Mouse (Mus musculus): ENCODE results near the gene Cacna1i. TPM values are rescaled to one million over a fixed set of nuclear protein-coding genes. Genes with fewer than 3 reads are reported as not detected.

The Cacna1i gene
- polyA plus RNA-seq, 1 experiment: 0.30 TPM

- Histone ChIP-seq H3K36me3 (ENCODE audit: control insufficient read depth, insufficient read depth, low read length) (no peaks in the 10 kb centered on the region), H3K27ac (ENCODE audit: control insufficient read depth, insufficient read depth, low read length) (no peak overlapping the region), H3K4me3 (ENCODE audit: control insufficient read depth, insufficient read depth, low read length) (no peak overlapping the region), H3K27me3 (ENCODE audit: control insufficient read depth, insufficient read depth, low read length) (no peaks in the 10 kb centered on the region), H3K4me1 (replicated peaks; ENCODE audit: control insufficient read depth, insufficient read depth, low read length) (no peaks in the 10 kb centered on the region)
- 96% methylated on average over 11 of the region's 11 CpGs for WGBS
- TF ChIP-seq CTCF (IDR thresholded peaks at IDR 0.05; ENCODE audit: borderline replicate concordance, control insufficient read depth, extremely low read depth, insufficient read depth, low read length, poor library complexity): no peak
- TF ChIP-seq POLR2A (IDR thresholded peaks at IDR 0.05; ENCODE audit: control insufficient read depth, extremely low read depth, insufficient read depth, low read length, poor library complexity): no peak
- no peak for DNase-seq
Observed at GRCm38 (mm10) chr15:80430324-80430723, 143.3 kb downstream of the Cacna1i start.

- DNase-seq: no peak
- no peaks in the 10 kb centered on the region for H3K4me1 ChIP-seq (replicated peaks; ENCODE audit: control insufficient read depth, insufficient read depth, low read length)
- H3K27me3 ChIP-seq (ENCODE audit: control insufficient read depth, insufficient read depth, low read length): no peaks in the 10 kb centered on the region
- H3K4me3 ChIP-seq (ENCODE audit: control insufficient read depth, insufficient read depth, low read length): no peak overlapping the region
- no peak overlapping the region for H3K27ac ChIP-seq (ENCODE audit: control insufficient read depth, insufficient read depth, low read length)
- no peaks in the 10 kb centered on the region for H3K36me3 ChIP-seq (ENCODE audit: control insufficient read depth, insufficient read depth, low read length)
- TF ChIP-seq CTCF (IDR thresholded peaks at IDR 0.05; ENCODE audit: borderline replicate concordance, control insufficient read depth, extremely low read depth, insufficient read depth, low read length, poor library complexity) (no peak), POLR2A (IDR thresholded peaks at IDR 0.05; ENCODE audit: control insufficient read depth, extremely low read depth, insufficient read depth, low read length, poor library complexity) (no peak)
- 96% methylated on average over 5 of the region's 5 CpGs for WGBS
Observed at GRCm38 (mm10) chr15:80436961-80437360, 149.9 kb downstream of the Cacna1i start.

GRCm38 (mm10) chr15:80437996-80438395 is 151.0 kb downstream of the Cacna1i start:
- 94% methylated on average over 9 of the region's 9 CpGs for WGBS
- H3K4me3 ChIP-seq (ENCODE audit: control insufficient read depth, insufficient read depth, low read length): no peak overlapping the region
- H3K4me1 ChIP-seq (replicated peaks; ENCODE audit: control insufficient read depth, insufficient read depth, low read length): no peaks in the 10 kb centered on the region
- H3K36me3 ChIP-seq (ENCODE audit: control insufficient read depth, insufficient read depth, low read length): no peaks in the 10 kb centered on the region
- no peak for DNase-seq
- no peak for TF ChIP-seq POLR2A (IDR thresholded peaks at IDR 0.05; ENCODE audit: control insufficient read depth, extremely low read depth, insufficient read depth, low read length, poor library complexity)
- no peak for TF ChIP-seq CTCF (IDR thresholded peaks at IDR 0.05; ENCODE audit: borderline replicate concordance, control insufficient read depth, extremely low read depth, insufficient read depth, low read length, poor library complexity)
- no peak overlapping the region for H3K27ac ChIP-seq (ENCODE audit: control insufficient read depth, insufficient read depth, low read length)
- no peaks in the 10 kb centered on the region for H3K27me3 ChIP-seq (ENCODE audit: control insufficient read depth, insufficient read depth, low read length)

GRCm38 (mm10) chr15:80438423-80438822 is 151.4 kb downstream of the Cacna1i start:
- H3K4me1 ChIP-seq (replicated peaks; ENCODE audit: control insufficient read depth, insufficient read depth, low read length): no peaks in the 10 kb centered on the region
- WGBS: 92% methylated on average over 9 of the region's 9 CpGs
- H3K27ac ChIP-seq (ENCODE audit: control insufficient read depth, insufficient read depth, low read length): no peak overlapping the region
- no peaks in the 10 kb centered on the region for H3K27me3 ChIP-seq (ENCODE audit: control insufficient read depth, insufficient read depth, low read length)
- H3K4me3 ChIP-seq (ENCODE audit: control insufficient read depth, insufficient read depth, low read length): no peak overlapping the region
- no peak for TF ChIP-seq CTCF (IDR thresholded peaks at IDR 0.05; ENCODE audit: borderline replicate concordance, control insufficient read depth, extremely low read depth, insufficient read depth, low read length, poor library complexity)
- no peak for TF ChIP-seq POLR2A (IDR thresholded peaks at IDR 0.05; ENCODE audit: control insufficient read depth, extremely low read depth, insufficient read depth, low read length, poor library complexity)
- no peaks in the 10 kb centered on the region for H3K36me3 ChIP-seq (ENCODE audit: control insufficient read depth, insufficient read depth, low read length)
- DNase-seq: no peak

- Histone ChIP-seq H3K27me3 (ENCODE audit: control insufficient read depth, insufficient read depth, low read length) (no peaks in the 10 kb centered on the region), H3K27ac (ENCODE audit: control insufficient read depth, insufficient read depth, low read length) (no peak overlapping the region), H3K36me3 (ENCODE audit: control insufficient read depth, insufficient read depth, low read length) (no peaks in the 10 kb centered on the region), H3K4me3 (ENCODE audit: control insufficient read depth, insufficient read depth, low read length) (no peak overlapping the region), H3K4me1 (replicated peaks; ENCODE audit: control insufficient read depth, insufficient read depth, low read length) (no peaks in the 10 kb centered on the region)
- 68% methylated on average over 6 of the region's 6 CpGs for WGBS
- no peak for TF ChIP-seq POLR2A (IDR thresholded peaks at IDR 0.05; ENCODE audit: control insufficient read depth, extremely low read depth, insufficient read depth, low read length, poor library complexity)
- no peak for TF ChIP-seq CTCF (IDR thresholded peaks at IDR 0.05; ENCODE audit: borderline replicate concordance, control insufficient read depth, extremely low read depth, insufficient read depth, low read length, poor library complexity)
- no peak for DNase-seq
Observed at GRCm38 (mm10) chr15:80440195-80440594, 153.2 kb downstream of the Cacna1i start.

GRCm38 (mm10) chr15:80445956-80446687 is 159.1 kb downstream of the Cacna1i start:
- Histone ChIP-seq H3K4me1 (replicated peaks; ENCODE audit: control insufficient read depth, insufficient read depth, low read length) (no peaks in the 10 kb centered on the region), H3K27ac (ENCODE audit: control insufficient read depth, insufficient read depth, low read length) (no peak overlapping the region)
- WGBS: 88% methylated on average over 15 of the region's 15 CpGs

More at GRCm38 (mm10) chr15:80445956-80446687, 159.1 kb downstream of the Cacna1i start:
- Histone ChIP-seq H3K36me3 (ENCODE audit: control insufficient read depth, insufficient read depth, low read length) (no peaks in the 10 kb centered on the region), H3K27me3 (ENCODE audit: control insufficient read depth, insufficient read depth, low read length) (no peaks in the 10 kb centered on the region), H3K4me3 (ENCODE audit: control insufficient read depth, insufficient read depth, low read length) (no peak overlapping the region)
- no peak for DNase-seq
- no peak for TF ChIP-seq CTCF (IDR thresholded peaks at IDR 0.05; ENCODE audit: borderline replicate concordance, control insufficient read depth, extremely low read depth, insufficient read depth, low read length, poor library complexity)
- TF ChIP-seq POLR2A (IDR thresholded peaks at IDR 0.05; ENCODE audit: control insufficient read depth, extremely low read depth, insufficient read depth, low read length, poor library complexity): no peak

Other genes starting within 250 kb of the Cacna1i start
- 91.8 and 121 TPM in 2 replicates for gene Syngr1, start 195.9 kb upstream of the Cacna1i start, polyA plus RNA-seq (2012; rRNA removed)
- 627 and 715 TPM in 2 replicates for gene Rpl3, start 195.4 kb upstream of the Cacna1i start, polyA plus RNA-seq (2012; rRNA removed)
- gene Tab1, start 154.1 kb upstream of the Cacna1i start, polyA plus RNA-seq (2012; rRNA removed): 53.8 and 61.0 TPM in 2 replicates
- 16.2 and 20.3 TPM in 2 replicates for gene Mgat3, start 113.5 kb upstream of the Cacna1i start, polyA plus RNA-seq (2012; rRNA removed)
- 32.7 and 36.3 TPM in 2 replicates for gene Mief1, start 53.2 kb upstream of the Cacna1i start, polyA plus RNA-seq (2012; rRNA removed)
- not detected in 2 replicates for gene AC140267.1, start 51.4 kb upstream of the Cacna1i start, polyA plus RNA-seq (2012; rRNA removed)
- 169 and 179 TPM in 2 replicates for gene Atf4, start 32.1 kb upstream of the Cacna1i start, polyA plus RNA-seq (2012; rRNA removed)
- gene Rps19bp1, start 22.9 kb upstream of the Cacna1i start, polyA plus RNA-seq (2012; rRNA removed): 22.5 and 25.0 TPM in 2 replicates